Mouse (Mus musculus): ENCODE measurements around the gene Ptprd. TPM values are rescaled to one million over a fixed set of nuclear protein-coding genes. Genes with fewer than 3 reads are reported as not detected.

Gene Ptprd
- polyA plus RNA-seq, 1 experiment from 2014 or later = 14.0 TPM

- Histone ChIP-seq H3K9ac (ENCODE audit: low read length) (no peak overlapping the region), H3K4me2 (ENCODE audit: low read depth, low read length) (no peak overlapping the region), H3K27ac (ENCODE audit: low read length) (no peak overlapping the region), H3K36me3 (ENCODE audit: control insufficient read depth, insufficient read depth, low read length) (no peaks in the 10 kb centered on the region), H3K27me3 (ENCODE audit: control insufficient read depth, insufficient read depth, low read depth, low read length) (no peaks in the 10 kb centered on the region), H3K4me1 (replicated peaks; ENCODE audit: control insufficient read depth, insufficient read depth, low read length) (no peaks in the 10 kb centered on the region), H3K4me3 (ENCODE audit: low read length) (no peak overlapping the region), H3K9me3 (ENCODE audit: control insufficient read depth, low read length) (no peaks in the 10 kb centered on the region)
- 78% methylated on average over 3 of the region's 3 CpGs for WGBS
- ATAC-seq (ENCODE audit: low read depth) = no peak
Measured at GRCm38 (mm10) chr4:78160451-78160850, 51.3 kb downstream of the Ptprd start.

GRCm38 (mm10) chr4:78150561-78150960 lies 61.2 kb downstream of the Ptprd start:
- WGBS = 21% methylated on average over 1 of the region's 1 CpGs
- Histone ChIP-seq H3K27ac (ENCODE audit: low read length) (no peak overlapping the region), H3K9me3 (ENCODE audit: control insufficient read depth, low read length) (no peaks in the 10 kb centered on the region), H3K9ac (ENCODE audit: low read length) (no peak overlapping the region), H3K36me3 (ENCODE audit: control insufficient read depth, insufficient read depth, low read length) (no peaks in the 10 kb centered on the region), H3K4me2 (ENCODE audit: low read depth, low read length) (no peak overlapping the region), H3K4me1 (replicated peaks; ENCODE audit: control insufficient read depth, insufficient read depth, low read length) (no peaks in the 10 kb centered on the region), H3K4me3 (ENCODE audit: low read length) (no peak overlapping the region), H3K27me3 (ENCODE audit: control insufficient read depth, insufficient read depth, low read depth, low read length) (no peaks in the 10 kb centered on the region)
- no peak for ATAC-seq (ENCODE audit: low read depth)

GRCm38 (mm10) chr4:78142767-78143148 lies 69.0 kb downstream of the Ptprd start:
- no peak for ATAC-seq (ENCODE audit: low read depth)
- no peaks in the 10 kb centered on the region for H3K27me3 ChIP-seq (ENCODE audit: control insufficient read depth, insufficient read depth, low read depth, low read length)
- no peaks in the 10 kb centered on the region for H3K4me1 ChIP-seq (replicated peaks; ENCODE audit: control insufficient read depth, insufficient read depth, low read length)
- no peak overlapping the region for H3K9ac ChIP-seq (ENCODE audit: low read length)
- H3K4me3 ChIP-seq (ENCODE audit: low read length) = no peak overlapping the region
- no peaks in the 10 kb centered on the region for H3K9me3 ChIP-seq (ENCODE audit: control insufficient read depth, low read length)
- WGBS = 87% methylated on average over 1 of the region's 1 CpGs
- H3K4me2 ChIP-seq (ENCODE audit: low read depth, low read length) = no peak overlapping the region
- H3K27ac ChIP-seq (ENCODE audit: low read length) = no peak overlapping the region
- H3K36me3 ChIP-seq (ENCODE audit: control insufficient read depth, insufficient read depth, low read length) = no peaks in the 10 kb centered on the region

GRCm38 (mm10) chr4:78142088-78142766 lies 69.5 kb downstream of the Ptprd start:
- Histone ChIP-seq H3K9me3 (ENCODE audit: control insufficient read depth, low read length) (no peaks in the 10 kb centered on the region), H3K4me1 (replicated peaks; ENCODE audit: control insufficient read depth, insufficient read depth, low read length) (no peaks in the 10 kb centered on the region), H3K4me3 (ENCODE audit: low read length) (no peak overlapping the region), H3K9ac (ENCODE audit: low read length) (no peak overlapping the region), H3K27ac (ENCODE audit: low read length) (no peak overlapping the region), H3K27me3 (ENCODE audit: control insufficient read depth, insufficient read depth, low read depth, low read length) (no peaks in the 10 kb centered on the region), H3K36me3 (ENCODE audit: control insufficient read depth, insufficient read depth, low read length) (no peaks in the 10 kb centered on the region), H3K4me2 (ENCODE audit: low read depth, low read length) (no peak overlapping the region)
- 72% methylated on average over 3 of the region's 3 CpGs for WGBS
- ATAC-seq (ENCODE audit: low read depth) = no peak

GRCm38 (mm10) chr4:78110898-78111297 lies 100.9 kb downstream of the Ptprd start:
- H3K27me3 ChIP-seq (ENCODE audit: control insufficient read depth, insufficient read depth, low read depth, low read length) = no peaks in the 10 kb centered on the region
- H3K9me3 ChIP-seq (ENCODE audit: control insufficient read depth, low read length) = no peaks in the 10 kb centered on the region
- H3K27ac ChIP-seq (ENCODE audit: low read length) = no peak overlapping the region
- H3K4me2 ChIP-seq (ENCODE audit: low read depth, low read length) = no peak overlapping the region
- H3K4me1 ChIP-seq (replicated peaks; ENCODE audit: control insufficient read depth, insufficient read depth, low read length) = no peaks in the 10 kb centered on the region
- no peak overlapping the region for H3K4me3 ChIP-seq (ENCODE audit: low read length)
- WGBS = 52% methylated on average over 3 of the region's 3 CpGs
- H3K36me3 ChIP-seq (ENCODE audit: control insufficient read depth, insufficient read depth, low read length) = no peaks in the 10 kb centered on the region
- H3K9ac ChIP-seq (ENCODE audit: low read length) = no peak overlapping the region
- no peak for ATAC-seq (ENCODE audit: low read depth)

GRCm38 (mm10) chr4:78097526-78097925 lies 114.2 kb downstream of the Ptprd start:
- Histone ChIP-seq H3K9ac (ENCODE audit: low read length) (no peak overlapping the region), H3K4me3 (ENCODE audit: low read length) (no peak overlapping the region), H3K27ac (ENCODE audit: low read length) (no peak overlapping the region), H3K27me3 (ENCODE audit: control insufficient read depth, insufficient read depth, low read depth, low read length) (no peaks in the 10 kb centered on the region), H3K4me2 (ENCODE audit: low read depth, low read length) (no peak overlapping the region), H3K9me3 (ENCODE audit: control insufficient read depth, low read length) (no peaks in the 10 kb centered on the region), H3K4me1 (replicated peaks; ENCODE audit: control insufficient read depth, insufficient read depth, low read length) (no peaks in the 10 kb centered on the region), H3K36me3 (ENCODE audit: control insufficient read depth, insufficient read depth, low read length) (no peaks in the 10 kb centered on the region)
- no peak for ATAC-seq (ENCODE audit: low read depth)

GRCm38 (mm10) chr4:78082744-78083143 lies 129.0 kb downstream of the Ptprd start:
- Histone ChIP-seq H3K4me3 (ENCODE audit: low read length) (no peak overlapping the region), H3K4me2 (ENCODE audit: low read depth, low read length) (no peak overlapping the region)
- no peak for ATAC-seq (ENCODE audit: low read depth)

GRCm38 (mm10) chr4:78077499-78077898 lies 134.3 kb downstream of the Ptprd start:
- no peak for ATAC-seq (ENCODE audit: low read depth)
- H3K4me1 ChIP-seq (replicated peaks; ENCODE audit: control insufficient read depth, insufficient read depth, low read length) = no peaks in the 10 kb centered on the region
- H3K9me3 ChIP-seq (ENCODE audit: control insufficient read depth, low read length) = no peaks in the 10 kb centered on the region
- no peak overlapping the region for H3K9ac ChIP-seq (ENCODE audit: low read length)
- no peak overlapping the region for H3K27ac ChIP-seq (ENCODE audit: low read length)
- H3K4me3 ChIP-seq (ENCODE audit: low read length) = no peak overlapping the region
- no peak overlapping the region for H3K4me2 ChIP-seq (ENCODE audit: low read depth, low read length)
- no peaks in the 10 kb centered on the region for H3K27me3 ChIP-seq (ENCODE audit: control insufficient read depth, insufficient read depth, low read depth, low read length)
- no peaks in the 10 kb centered on the region for H3K36me3 ChIP-seq (ENCODE audit: control insufficient read depth, insufficient read depth, low read length)

More at GRCm38 (mm10) chr4:78082744-78083143, 129.0 kb downstream of the Ptprd start:
- Histone ChIP-seq H3K4me1 (replicated peaks; ENCODE audit: control insufficient read depth, insufficient read depth, low read length) (no peaks in the 10 kb centered on the region), H3K9ac (ENCODE audit: low read length) (no peak overlapping the region), H3K27me3 (ENCODE audit: control insufficient read depth, insufficient read depth, low read depth, low read length) (no peaks in the 10 kb centered on the region), H3K27ac (ENCODE audit: low read length) (no peak overlapping the region), H3K9me3 (ENCODE audit: control insufficient read depth, low read length) (no peaks in the 10 kb centered on the region), H3K36me3 (ENCODE audit: control insufficient read depth, insufficient read depth, low read length) (no peaks in the 10 kb centered on the region)

- WGBS = 81% methylated on average over 1 of the region's 1 CpGs
- H3K4me3 ChIP-seq (ENCODE audit: low read length) = no peak overlapping the region
- H3K27me3 ChIP-seq (ENCODE audit: control insufficient read depth, insufficient read depth, low read depth, low read length) = no peaks in the 10 kb centered on the region
- no peak overlapping the region for H3K4me2 ChIP-seq (ENCODE audit: low read depth, low read length)
- H3K9ac ChIP-seq (ENCODE audit: low read length) = no peak overlapping the region
- ATAC-seq (ENCODE audit: low read depth) = no peak
- no peaks in the 10 kb centered on the region for H3K9me3 ChIP-seq (ENCODE audit: control insufficient read depth, low read length)
- H3K4me1 ChIP-seq (replicated peaks; ENCODE audit: control insufficient read depth, insufficient read depth, low read length) = no peaks in the 10 kb centered on the region
- no peaks in the 10 kb centered on the region for H3K36me3 ChIP-seq (ENCODE audit: control insufficient read depth, insufficient read depth, low read length)
- no peak overlapping the region for H3K27ac ChIP-seq (ENCODE audit: low read length)
Measured at GRCm38 (mm10) chr4:78077087-78077486, 134.7 kb downstream of the Ptprd start.

- Histone ChIP-seq H3K4me1 (replicated peaks; ENCODE audit: control insufficient read depth, insufficient read depth, low read length) (no peaks in the 10 kb centered on the region), H3K9ac (ENCODE audit: low read length) (no peak overlapping the region), H3K4me2 (ENCODE audit: low read depth, low read length) (no peak overlapping the region), H3K27me3 (ENCODE audit: control insufficient read depth, insufficient read depth, low read depth, low read length) (no peaks in the 10 kb centered on the region), H3K36me3 (ENCODE audit: control insufficient read depth, insufficient read depth, low read length) (no peaks in the 10 kb centered on the region), H3K9me3 (ENCODE audit: control insufficient read depth, low read length) (no peaks in the 10 kb centered on the region), H3K27ac (ENCODE audit: low read length) (no peak overlapping the region), H3K4me3 (ENCODE audit: low read length) (no peak overlapping the region)
- 82% methylated on average over 5 of the region's 5 CpGs for WGBS
- no peak for ATAC-seq (ENCODE audit: low read depth)
Measured at GRCm38 (mm10) chr4:78038401-78038800, 173.4 kb downstream of the Ptprd start.

Data from lung, embryonic 16.5 days (tissue).